Mouse (Mus musculus) embryonic fibroblast, embryonic 13.5 days (primary cell): ENCODE measurements around the gene Zfr. TPM values are rescaled to one million over a fixed set of nuclear protein-coding genes. Genes with fewer than 3 reads are reported as not detected.
"Not testable (repeated sequence)": the region's sequence is repeated elsewhere in the genome, so short reads cannot be mapped to it uniquely, and the experiment has no call there.

ENCODE experiments used
- H3K27ac ChIP-seq: 2 replicates; pipeline ENCODE4 v1.5.1; 2012; ENCODE audit warnings: low read length, control low read depth, inconsistent platforms; ENCODE audit not compliant: insufficient read depth
- H3K4me1 ChIP-seq: 2 replicates; pipeline ENCODE4 v1.6.1; 2011; ENCODE audit warnings: low read length; ENCODE audit not compliant: control insufficient read depth, insufficient read depth
- H3K4me3 ChIP-seq: 2 replicates; pipeline ENCODE4 v1.5.1; 2011; ENCODE audit warnings: mild to moderate bottlenecking, control low read depth, low read length; ENCODE audit not compliant: insufficient read depth
- CTCF ChIP-seq: IDR thresholded peaks from 2 replicates; pipeline ENCODE4 v1.5.1; 2011; ENCODE audit warnings: mild to moderate bottlenecking, control low read depth, low read length, moderate library complexity, borderline replicate concordance; ENCODE audit not compliant: insufficient read depth
- POLR2A ChIP-seq: IDR thresholded peaks from 2 replicates; pipeline ENCODE4 v1.6.1; 2011; ENCODE audit warnings: low read depth, mild to moderate bottlenecking, control low read depth, low read length, moderate library complexity
- polyA plus RNA-seq: library from polyadenylated mRNA; stranded (reverse); fragments of >200 nt; gene quantifications from 2 replicates; pipeline ENCODE4 v1.2.4, GENCODE M21; 2011; ENCODE audit warnings: low read depth; ENCODE audit not compliant: missing spikeins, insufficient read length

The Zfr gene
- polyA plus RNA-seq, 1 experiment: 172 TPM

DNA sequence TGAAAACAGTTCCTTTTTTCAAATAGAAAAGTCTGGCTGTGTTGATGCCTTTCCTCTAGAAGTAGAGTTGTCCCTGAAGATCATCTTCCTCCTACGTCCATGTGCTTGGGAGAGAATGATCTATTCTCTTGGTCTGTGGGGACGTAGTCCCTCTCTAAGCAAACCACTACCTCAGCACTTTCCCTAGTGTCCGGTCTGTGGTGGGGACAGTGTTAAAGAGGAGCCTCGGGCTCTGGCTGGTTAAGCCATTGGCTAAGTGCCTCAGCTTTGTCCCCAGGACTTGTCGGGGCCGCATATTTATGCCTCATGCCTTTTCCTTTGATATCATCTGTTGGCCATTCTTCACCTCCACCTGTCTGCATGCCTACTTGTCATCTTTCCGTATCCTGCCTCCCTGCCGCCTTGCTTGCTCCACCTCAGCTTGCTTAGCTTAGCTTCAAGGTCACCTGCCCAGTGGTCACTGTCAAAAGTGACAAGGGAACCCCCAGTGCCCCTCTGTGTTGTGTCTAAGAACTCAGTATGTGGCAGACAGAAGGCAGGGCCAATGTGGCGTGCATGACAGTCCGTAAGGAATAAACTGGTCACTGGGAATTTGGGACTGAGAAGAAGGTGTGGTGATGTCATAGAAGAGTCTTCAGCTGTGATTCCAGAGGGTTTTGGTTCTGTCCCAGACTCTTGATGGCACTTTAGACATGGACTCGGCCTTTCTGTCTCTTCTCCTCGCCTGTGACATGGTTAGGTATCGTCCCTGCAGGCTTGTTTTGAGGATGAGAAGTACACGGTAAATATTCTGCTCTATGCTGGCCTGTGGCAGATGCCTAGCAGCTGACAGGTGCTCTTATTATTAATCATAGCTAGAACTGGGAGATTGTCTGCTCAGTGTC, 97.1 kb downstream of the Zfr start:
- no peaks in the 10 kb centered on the region for H3K4me1 ChIP-seq
- TF ChIP-seq POLR2A (no peak), CTCF (no peak)
- H3K27ac ChIP-seq: no peak overlapping the region
- H3K4me3 ChIP-seq: no peak overlapping the region

DNA sequence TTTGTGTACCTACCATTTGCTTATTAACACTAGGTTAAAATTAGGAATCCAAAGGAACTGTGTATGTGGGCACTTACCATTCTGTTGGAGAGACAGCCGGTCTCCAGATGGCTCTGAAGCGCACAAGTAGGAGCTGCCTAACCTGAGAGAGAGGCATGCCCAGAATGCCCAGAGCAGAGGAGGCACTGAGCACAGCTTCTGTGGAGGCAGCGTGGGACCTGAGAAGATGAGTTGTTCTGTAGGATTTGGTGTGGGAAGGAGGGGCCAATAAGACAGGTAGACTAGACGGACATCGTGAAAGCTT, 97.7 kb downstream of the Zfr start:
- no peak overlapping the region for H3K27ac ChIP-seq
- H3K4me3 ChIP-seq: no peak overlapping the region
- TF ChIP-seq CTCF (no peak), POLR2A (no peak)
- no peaks in the 10 kb centered on the region for H3K4me1 ChIP-seq

DNA sequence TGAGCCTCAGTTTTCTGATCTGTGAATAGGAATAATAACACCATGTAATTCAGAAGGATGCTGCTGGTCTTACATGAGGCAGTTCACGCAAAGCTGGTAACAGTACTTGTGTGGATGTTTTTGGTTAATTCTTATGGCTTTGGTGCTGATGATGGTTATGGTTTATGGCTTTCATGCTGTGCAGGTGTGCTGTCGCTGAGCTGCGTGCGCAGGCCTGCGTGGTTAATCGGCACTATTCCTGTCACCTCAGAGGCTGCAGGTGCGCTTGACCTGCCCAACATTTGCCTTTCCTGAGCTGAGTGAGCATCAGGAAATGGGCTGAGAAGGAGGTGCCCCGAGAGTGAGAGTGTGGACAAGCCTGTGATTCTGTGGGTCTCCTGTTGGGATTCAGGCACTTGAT, 98.5 kb downstream of the Zfr start:
- no peak overlapping the region for H3K4me3 ChIP-seq
- TF ChIP-seq POLR2A (no peak), CTCF (no peak)

DNA sequence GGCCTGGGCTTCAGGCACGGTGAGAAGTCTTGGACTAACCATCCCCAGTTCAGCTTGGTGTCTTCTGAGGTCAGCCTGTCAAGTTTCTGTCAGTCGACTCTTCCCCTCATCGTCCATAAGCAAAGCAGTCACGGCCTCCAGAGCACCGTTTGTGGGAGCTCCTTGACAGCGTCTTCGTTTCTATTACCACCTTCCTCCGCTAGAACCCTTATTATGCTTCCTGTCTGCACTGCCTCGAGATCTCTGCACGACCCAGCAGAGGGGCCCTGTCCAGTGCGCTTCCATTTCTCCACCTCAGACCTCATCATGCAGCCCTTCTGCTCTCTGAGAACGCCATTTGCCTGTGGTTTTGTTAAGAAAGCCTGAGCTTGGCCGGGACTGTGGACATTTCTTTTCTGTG, 99.2 kb downstream of the Zfr start:
- TF ChIP-seq POLR2A (no peak), CTCF (no peak)
- Histone ChIP-seq H3K27ac (no peak overlapping the region), H3K4me3 (no peak overlapping the region), H3K4me1 (no peaks in the 10 kb centered on the region)

More for the DNA sequence above, 98.5 kb downstream of the Zfr start:
- no peaks in the 10 kb centered on the region for H3K4me1 ChIP-seq
- H3K27ac ChIP-seq: no peak overlapping the region

DNA sequence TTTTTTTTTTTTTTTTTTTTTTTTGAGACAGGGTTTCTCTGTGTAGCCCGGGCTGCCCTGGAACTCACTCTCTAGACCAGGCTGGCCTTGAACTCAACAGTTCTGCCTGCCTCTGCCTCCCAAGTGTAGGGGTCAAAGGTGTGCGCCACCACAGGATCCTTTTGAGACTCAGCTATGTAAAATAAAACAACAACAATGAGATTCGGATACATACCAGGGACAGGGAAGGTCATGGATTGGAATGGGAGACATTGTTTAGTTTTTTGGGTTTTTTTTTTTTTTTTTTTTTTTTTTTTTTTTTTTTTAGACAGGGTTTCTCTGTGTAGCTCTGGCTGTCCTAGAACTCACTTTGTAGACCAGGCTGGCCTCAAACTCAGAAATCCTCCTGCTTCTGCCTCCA, 99.7 kb downstream of the Zfr start:
- not testable (repeated sequence) for H3K4me3 ChIP-seq, H3K4me1 ChIP-seq, H3K27ac ChIP-seq

DNA sequence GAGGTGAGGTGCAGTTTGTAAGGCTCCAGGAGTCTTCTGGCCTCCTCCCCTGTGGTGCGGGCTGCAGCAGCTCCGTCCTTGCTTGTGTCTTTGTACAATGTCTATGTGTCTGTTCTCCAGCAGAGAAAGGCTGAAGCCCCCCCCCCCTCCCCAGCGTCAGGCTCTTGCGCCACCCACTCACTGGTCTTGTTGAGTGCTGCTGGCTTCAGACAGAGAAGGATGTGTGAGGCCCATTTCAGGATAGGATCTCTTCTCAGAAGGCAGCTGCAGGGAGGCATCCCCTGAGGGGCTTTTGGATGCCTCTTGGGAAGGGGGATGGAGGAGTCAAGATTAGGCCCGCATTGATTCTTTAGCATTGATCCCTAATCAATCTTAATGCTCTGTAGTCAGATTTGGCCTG, 100.2 kb downstream of the Zfr start:
- Histone ChIP-seq H3K4me3 (no peak overlapping the region), H3K4me1 (no peaks in the 10 kb centered on the region), H3K27ac (no peak overlapping the region)
- TF ChIP-seq POLR2A: no peak
- no peak for TF ChIP-seq CTCF

DNA sequence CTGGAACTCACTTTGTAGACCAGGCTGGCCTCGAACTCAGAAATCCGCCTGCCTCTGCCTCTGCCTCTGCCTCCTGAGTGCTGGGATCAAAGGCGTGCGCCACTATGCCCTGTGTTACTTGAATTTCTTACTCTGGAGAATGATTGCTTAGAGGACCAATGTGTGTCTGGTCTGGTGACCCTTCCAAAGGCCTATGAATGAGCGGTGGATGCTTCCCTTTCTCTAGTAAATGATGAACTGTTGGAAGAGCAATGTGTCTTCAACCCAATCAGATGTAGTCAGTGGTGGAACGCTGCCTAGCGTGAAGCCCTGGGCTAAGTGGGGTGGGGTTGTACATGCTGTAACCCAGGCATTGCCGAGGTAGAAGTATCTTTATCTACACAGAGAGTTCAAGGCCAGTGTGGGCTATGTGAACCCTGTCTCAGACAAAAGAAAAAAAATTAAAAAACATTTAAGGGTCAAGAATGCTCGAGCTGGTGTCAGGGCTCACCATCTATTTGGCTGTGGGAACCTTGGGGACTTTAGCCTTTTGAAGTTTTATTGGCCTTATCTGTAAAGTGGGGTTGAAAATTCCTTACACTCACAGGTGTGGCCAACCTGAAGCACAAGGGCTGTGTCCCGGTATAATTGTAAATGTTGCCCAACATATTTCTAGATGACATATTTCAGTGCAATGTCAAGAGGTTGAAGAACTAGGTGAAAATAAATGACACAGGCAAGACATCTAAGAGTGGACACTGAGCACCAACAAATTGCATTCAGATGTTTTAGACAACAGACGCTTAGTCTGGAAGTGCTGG, 101.2 kb downstream of the Zfr start:
- H3K27ac ChIP-seq: no peak overlapping the region
- H3K4me1 ChIP-seq: no peaks in the 10 kb centered on the region
- no peak overlapping the region for H3K4me3 ChIP-seq
- TF ChIP-seq POLR2A (no peak), CTCF (no peak)

DNA sequence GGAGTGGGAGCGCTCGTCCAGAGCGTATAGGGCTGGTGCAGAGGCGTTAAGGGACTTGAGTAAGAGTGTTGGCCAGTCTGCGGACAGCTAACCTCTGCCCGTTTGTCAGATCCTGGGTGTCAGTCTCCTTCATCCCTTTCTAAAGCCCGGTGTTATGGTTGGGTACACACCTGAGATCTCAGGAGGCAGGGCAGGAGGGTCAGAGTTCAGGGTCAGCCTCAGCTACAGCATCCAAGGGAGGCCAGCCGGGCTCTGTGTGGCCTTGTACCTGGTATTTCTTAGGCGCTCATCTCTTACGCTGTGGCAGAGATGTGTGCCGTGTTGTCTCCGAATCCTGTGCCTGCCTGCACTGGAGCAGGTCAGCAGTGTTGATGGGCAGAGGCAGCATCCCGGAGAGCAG, 103.5 kb downstream of the Zfr start:
- H3K4me3 ChIP-seq: no peak overlapping the region
- TF ChIP-seq CTCF (no peak), POLR2A (no peak)
- H3K27ac ChIP-seq: no peak overlapping the region
- no peaks in the 10 kb centered on the region for H3K4me1 ChIP-seq

DNA sequence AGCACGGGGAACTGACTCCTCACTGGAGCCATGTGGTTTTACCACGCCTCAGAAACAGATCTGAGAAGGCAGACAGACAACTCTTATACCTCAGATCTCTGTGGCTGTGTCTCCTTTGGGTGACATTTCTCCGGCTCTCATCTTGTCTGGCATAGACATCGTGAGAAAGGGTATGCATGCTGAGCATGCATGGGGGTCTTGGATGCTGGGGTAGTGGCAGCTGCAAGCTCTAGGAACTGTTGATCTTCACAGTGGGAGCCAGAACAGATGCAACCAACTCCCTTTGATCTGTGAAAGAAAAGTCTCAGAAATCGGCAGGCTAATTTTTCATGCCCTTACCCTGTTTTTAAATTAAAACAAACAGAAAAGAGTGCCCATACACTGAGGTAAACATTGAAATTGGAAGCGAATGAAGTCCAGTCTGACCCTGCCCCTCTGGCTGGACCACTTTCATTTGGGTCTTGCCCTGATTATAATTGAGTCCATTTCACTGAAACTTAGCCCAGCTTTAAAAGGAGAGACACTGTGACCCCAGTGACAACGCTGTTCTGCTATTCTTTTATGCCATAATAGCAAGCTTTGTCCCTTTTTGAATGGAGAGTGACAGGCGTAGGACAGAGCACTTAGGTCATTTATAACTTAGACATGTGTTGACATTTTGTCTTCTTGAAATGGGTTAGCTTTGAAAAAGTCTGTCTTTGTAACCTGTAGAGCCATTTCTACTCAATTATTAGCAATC, 105.1 kb downstream of the Zfr start:
- TF ChIP-seq CTCF (no peak), POLR2A (no peak)
- H3K4me1 ChIP-seq: no peaks in the 10 kb centered on the region
- H3K27ac ChIP-seq: no peak overlapping the region
- H3K4me3 ChIP-seq: no peak overlapping the region

DNA sequence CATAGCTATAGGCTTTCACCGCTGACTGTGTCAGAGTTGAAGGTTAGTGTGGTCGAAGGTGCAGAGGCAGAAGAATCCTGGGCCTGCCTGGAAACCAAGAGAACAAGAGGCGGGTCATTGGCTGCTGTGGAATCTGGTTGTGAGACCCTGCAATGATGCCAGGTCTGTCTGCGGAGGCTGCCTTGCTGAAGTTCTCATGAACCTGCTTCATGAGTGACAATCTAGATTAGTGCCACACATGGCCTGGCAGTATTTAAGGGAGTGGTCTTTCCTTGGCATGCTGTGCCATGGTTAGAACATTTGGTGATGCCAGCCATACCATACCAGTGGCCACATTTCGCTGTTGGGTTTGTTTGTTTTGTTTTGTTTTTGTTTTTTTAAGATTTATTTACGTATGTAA, 105.8 kb downstream of the Zfr start:
- no peak overlapping the region for H3K4me3 ChIP-seq
- H3K4me1 ChIP-seq: no peaks in the 10 kb centered on the region
- TF ChIP-seq POLR2A (no peak), CTCF (no peak)
- no peak overlapping the region for H3K27ac ChIP-seq
